Mouse (Mus musculus): Measurements from ENCODE around the gene Il2ra. TPM values are rescaled to one million over a fixed set of nuclear protein-coding genes. Genes with fewer than 3 reads are reported as not detected.

Il2ra gene
- polyA plus RNA-seq (2012; rRNA removed; ENCODE audit: low replicate concordance) = 0.55 and 1.7 TPM in 2 replicates

GRCm38 (mm10) chr2:11642451-11642941 lies at the start of gene Il2ra:
TSS of gene Il2ra (plus strand) at chr2:11642807.

GRCm38 (mm10) chr2:11604053-11604452 lies 38.6 kb upstream of the Il2ra start, which contains the start of gene Rbm17:
TSS of gene Rbm17 (minus strand) at chr2:11604153.

GRCm38 (mm10) chr2:11625890-11626289 lies 16.7 kb upstream of the Il2ra start, which contains the start of gene Gm17490:
TSS of gene Gm17490 (minus strand) at chr2:11626264.

GRCm38 (mm10) chr2:11705201-11706025 lies 62.8 kb downstream of the Il2ra start, which contains the start of gene Il15ra:
TSS of gene Il15ra (plus strand) at chr2:11705290.

Other genes with a start within 250 kb of the Il2ra start
- gene Pfkfb3, start 88.7 kb upstream of the Il2ra start, polyA plus RNA-seq (2012; rRNA removed; ENCODE audit: low replicate concordance) = 100 and 370 TPM in 2 replicates
- 50.5 and 57.8 TPM in 2 replicates for gene Rbm17, start 38.7 kb upstream of the Il2ra start, polyA plus RNA-seq (2012; rRNA removed; ENCODE audit: low replicate concordance)
- not detected in 2 replicates for gene Gm17490, start 16.5 kb upstream of the Il2ra start, polyA plus RNA-seq (2012; rRNA removed; ENCODE audit: low replicate concordance)
- 39.7 and 50.7 TPM in 2 replicates for gene Il15ra, start 62.5 kb downstream of the Il2ra start, polyA plus RNA-seq (2012; rRNA removed; ENCODE audit: low replicate concordance)
- gene Fbh1, start 134.8 kb downstream of the Il2ra start, polyA plus RNA-seq (2012; rRNA removed; ENCODE audit: low replicate concordance) = 63.2 and 76.8 TPM in 2 replicates
- 71.2 and 95.4 TPM in 2 replicates for gene Ankrd16, start 135.1 kb downstream of the Il2ra start, polyA plus RNA-seq (2012; rRNA removed; ENCODE audit: low replicate concordance)

Measured in subcutaneous adipose tissue, adult 2 months (tissue).